Mouse (Mus musculus) CH12.LX (cell line): ENCODE data around the gene Olfr282. TPM values are rescaled to one million over a fixed set of nuclear protein-coding genes. Genes with fewer than 3 reads are reported as not detected.

Experiments used
- DNase-seq: peaks from one replicate; pipeline ENCODE4 v3.0.0-alpha.2; 2013; ENCODE audit errors: extremely low read depth
- H3K27ac ChIP-seq: 2 replicates; pipeline ENCODE4 v1.5.1; 2012; ENCODE audit warnings: low read depth, mild to moderate bottlenecking, control low read depth, moderate library complexity; ENCODE audit not compliant: insufficient read depth
- H3K27me3 ChIP-seq: replicated peaks from 2 replicates; pipeline ENCODE3; 2012; ENCODE audit warnings: inconsistent platforms
- H3K36me3 ChIP-seq, 2 experiments: replicated peaks in 1 of 2; 2 replicates each; pipeline versions ENCODE3 to v1.6.1; 2012; ENCODE audit warnings: inconsistent platforms in 1 of 2, low read length in 1 of 2, mild to moderate bottlenecking in 1 of 2, mixed read lengths in 1 of 2, moderate library complexity in 1 of 2; ENCODE audit not compliant: control insufficient read depth in 1 of 2, insufficient read depth in 1 of 2
- H3K4me1 ChIP-seq, 2 experiments: 2 replicates each; pipeline ENCODE4 v1.6.1; 2012; ENCODE audit warnings: inconsistent platforms in 1 of 2, moderate library complexity in 1 of 2; ENCODE audit not compliant: insufficient read depth in 2 of 2, control insufficient read depth in 1 of 2
- H3K4me2 ChIP-seq: 2 replicates; pipeline ENCODE4 v1.6.1; 2012; ENCODE audit warnings: low read depth, mild to moderate bottlenecking, control low read depth; ENCODE audit not compliant: poor library complexity, insufficient read depth, severe bottlenecking
- H3K4me3 ChIP-seq, 3 experiments: fragments of 150-350 bp in 1 of 3; sonication (generic) in 1 of 3; replicated peaks in 1 of 3; 2 replicates each; pipeline versions ENCODE3 to v1.5.1; 2011 to 2012; ENCODE audit warnings: low read depth in 2 of 3, low read length in 2 of 3, mild to moderate bottlenecking in 2 of 3, moderate library complexity in 2 of 3, control low read depth in 1 of 3, improper control_type of control experiment in 1 of 3, inconsistent platforms in 1 of 3, mixed read lengths in 1 of 3; ENCODE audit not compliant: poor library complexity in 1 of 3
- H3K79me2 ChIP-seq: replicated peaks from 2 replicates; pipeline ENCODE4 v1.6.1; 2012; ENCODE audit warnings: mild to moderate bottlenecking, moderate library complexity; ENCODE audit not compliant: control insufficient read depth, poor library complexity, insufficient read depth, severe bottlenecking; ENCODE audit errors: extremely low read depth
- H3K9ac ChIP-seq: 2 replicates; pipeline ENCODE4 v1.6.1; 2012; ENCODE audit warnings: low read depth, mild to moderate bottlenecking, control low read depth, moderate library complexity; ENCODE audit not compliant: insufficient read depth
- H3K9me3 ChIP-seq: replicated peaks from 2 replicates; pipeline ENCODE3; 2012; ENCODE audit warnings: low read length, inconsistent platforms, mixed read lengths
- CHD2 ChIP-seq: IDR thresholded peaks from 2 replicates; pipeline ENCODE4 v1.6.1; 2011; ENCODE audit warnings: low read length, improper control_type of control experiment
- CTCF ChIP-seq, 2 experiments: IDR thresholded peaks in 1 of 2; conservative IDR thresholded peaks in 1 of 2; 2 replicates each; pipeline ENCODE4 v1.5.1; 2011 to 2012; ENCODE audit warnings: low read depth in 2 of 2, low read length in 2 of 2, improper control_type of control experiment in 1 of 2, inconsistent platforms in 1 of 2, mild to moderate bottlenecking in 1 of 2, moderate library complexity in 1 of 2
- ETS1 ChIP-seq: conservative IDR thresholded peaks from 2 replicates; pipeline ENCODE4 v1.6.1; 2012; ENCODE audit warnings: low read depth, mild to moderate bottlenecking, inconsistent platforms, low read length, improper control_type of control experiment, moderate library complexity
- KAT2A ChIP-seq: IDR thresholded peaks from 2 replicates; pipeline ENCODE4 v1.6.1; 2012; ENCODE audit warnings: low read length, improper control_type of control experiment, inconsistent platforms; ENCODE audit not compliant: insufficient replicate concordance
- MAX ChIP-seq: IDR thresholded peaks from 2 replicates; pipeline ENCODE4 v1.6.1; 2011; ENCODE audit warnings: low read length, improper control_type of control experiment
- MAZ ChIP-seq: IDR thresholded peaks from 2 replicates; pipeline ENCODE4 v1.6.1; 2012; ENCODE audit warnings: low read depth, mild to moderate bottlenecking, inconsistent platforms, low read length, improper control_type of control experiment, moderate library complexity
- MYC ChIP-seq: IDR thresholded peaks from 2 replicates; pipeline ENCODE4 v1.6.1; 2011; ENCODE audit warnings: low read depth, mild to moderate bottlenecking, improper control_type of control experiment, low read length
- NELFE ChIP-seq: IDR thresholded peaks from 2 replicates; pipeline ENCODE4 v1.6.1; 2011; ENCODE audit warnings: low read depth, low read length, improper control_type of control experiment
- NRF1 ChIP-seq: IDR thresholded peaks from 2 replicates; pipeline ENCODE4 v1.6.1; 2014; ENCODE audit warnings: low read depth, mild to moderate bottlenecking, inconsistent platforms, low read length, improper control_type of control experiment, moderate library complexity
- RCOR1 ChIP-seq: conservative IDR thresholded peaks from 2 replicates; pipeline ENCODE4 v1.6.1; 2012; ENCODE audit warnings: low read depth, mild to moderate bottlenecking, inconsistent platforms, low read length, improper control_type of control experiment
- SMC3 ChIP-seq: IDR thresholded peaks from 2 replicates; pipeline ENCODE4 v1.6.1; 2011; ENCODE audit warnings: low read depth, low read length, improper control_type of control experiment
- dilution Hi-C: fragments of 300-500 bp; cut with MboI; formaldehyde crosslinking; loops from 2 replicates; pipeline ENCODE4 v1.14.3; 2020; ENCODE audit warnings: low sequenced_read_pairs; ENCODE audit not compliant: extremely low pct_unique_long_range_greater_than_20kb, extremely low pct_ligation_motif_present
- in situ Hi-C: fragments of 300-500 bp; cut with MboI; formaldehyde crosslinking; loops from 3 replicates; pipeline ENCODE4 v1.14.3; 2019; ENCODE audit warnings: low sequenced_read_pairs, low pct_ligation_motif_present, low pct_unique_long_range_greater_than_20kb, mixed read lengths
- polyA plus RNA-seq: library from polyadenylated mRNA; unstranded; fragments of >175 nt; gene quantifications from 2 replicates; pipeline ENCODE4 v1.2.1, GENCODE M21; 2012; ENCODE audit warnings: low read depth; ENCODE audit not compliant: insufficient read length
- total RNA-seq, 2 experiments: library from RNA; depleted of rRNA; stranded (reverse); fragments of 300-350 nt in 1 of 2; fragments of >200 nt in 1 of 2; gene quantifications; 2 replicates each; pipeline ENCODE4 v1.2.3; 2012 to 2014

The Olfr282 gene
- total and polyA plus RNA-seq, 3 experiments, result not detected

GRCm38 (mm10) chr15:98391081-98391902 is 39.7 kb upstream of the Olfr282 start:
- Histone ChIP-seq H3K27me3 (peaks cover 14% of the 10 kb centered on the region), H3K79me2 (no peaks in the 10 kb centered on the region), H3K9me3 (peaks cover 9% of the 10 kb centered on the region), H3K4me2 (no peak overlapping the region), H3K9ac (no peak overlapping the region), H3K36me3 (no peaks in the 10 kb centered on the region), H3K4me1 (peaks cover 0 to 14% of the 10 kb centered on the region in 2 experiments; a peak in 1 of 4 replicates), H3K27ac (no peak overlapping the region), H3K4me3 (no peak overlapping the region)
- in situ Hi-C loops, result no loop called here
- no peak for TF ChIP-seq NELFE
- no peak for TF ChIP-seq CHD2
- dilution Hi-C loops, result no loop called here
- no peak for DNase-seq

GRCm38 (mm10) chr15:98391903-98392187 is 39.2 kb upstream of the Olfr282 start:
- H3K4me3 ChIP-seq, result no peak overlapping the region
- no peaks in the 10 kb centered on the region for H3K36me3 ChIP-seq
- DNase-seq, result no peak
- H3K79me2 ChIP-seq, result no peaks in the 10 kb centered on the region
- dilution Hi-C loops, result no loop called here
- H3K9ac ChIP-seq, result no peak overlapping the region
- H3K27ac ChIP-seq, result no peak overlapping the region
- H3K27me3 ChIP-seq, result peaks cover 16% of the 10 kb centered on the region
- H3K9me3 ChIP-seq, result peaks cover 9% of the 10 kb centered on the region
- no peak for TF ChIP-seq SMC3
- no peak for TF ChIP-seq ETS1
- no peak for TF ChIP-seq RCOR1
- no peak for TF ChIP-seq NRF1
- TF ChIP-seq CHD2, result no peak
- TF ChIP-seq NELFE, result no peak
- TF ChIP-seq MAX, result no peak
- no peak for TF ChIP-seq MYC
- H3K4me2 ChIP-seq, result no peak overlapping the region
- in situ Hi-C loops, result no loop called here
- H3K4me1 ChIP-seq, result peaks cover 0 to 14% of the 10 kb centered on the region in 2 experiments; a peak in 1 of 4 replicates

GRCm38 (mm10) chr15:98397136-98397535 is 33.9 kb upstream of the Olfr282 start:
- no peaks in the 10 kb centered on the region for H3K79me2 ChIP-seq
- dilution Hi-C loops, result no loop called here
- H3K27me3 ChIP-seq, result peaks cover 47% of the 10 kb centered on the region
- no peak overlapping the region for H3K9ac ChIP-seq
- H3K4me1 ChIP-seq, result peaks cover 0 to 2% of the 10 kb centered on the region in 2 experiments; a peak in 1 of 4 replicates
- H3K9me3 ChIP-seq, result peaks cover 9% of the 10 kb centered on the region
- TF ChIP-seq KAT2A, result no peak
- no peak for TF ChIP-seq CTCF (conservative IDR thresholded peaks at IDR 0.05 in 1 of 2, IDR thresholded peaks at IDR 0.05 in 1 of 2; ENCODE audit: low read depth in 2 of 2, low read length in 2 of 2)
- TF ChIP-seq MAZ, result no peak
- TF ChIP-seq, all 38 proteins: peak for 0
- no peak for DNase-seq
- Histone ChIP-seq H3K4me3 (no peak overlapping the region), H3K27ac (no peak overlapping the region), H3K4me2 (no peak overlapping the region), H3K36me3 (no peaks in the 10 kb centered on the region)
- in situ Hi-C loops, result no loop called here
